Mouse (Mus musculus) ES-E14 (cell line): Measurements from ENCODE around the gene Psmb8. TPM values are rescaled to one million over a fixed set of nuclear protein-coding genes. Genes with fewer than 3 reads are reported as not detected.

Source experiments
- DNase-seq: peaks from one replicate; pipeline ENCODE4 v3.0.0-alpha.2; 2013; ENCODE audit warnings: low read depth, low spot score
- H3K27ac ChIP-seq: 2 replicates; pipeline ENCODE4 v1.5.1; 2012; ENCODE audit warnings: low read depth, mild to moderate bottlenecking, low read length, moderate library complexity, mixed read lengths; ENCODE audit not compliant: poor library complexity, insufficient read depth, severe bottlenecking
- H3K36me3 ChIP-seq: 2 replicates; pipeline ENCODE4 v1.6.1; 2012; ENCODE audit warnings: mild to moderate bottlenecking, low read length, moderate library complexity, mixed read lengths; ENCODE audit not compliant: control insufficient read depth, poor library complexity, insufficient read depth, severe bottlenecking
- H3K4me1 ChIP-seq, 2 experiments: fragments of 150-350 bp in 1 of 2; sonication (generic) in 1 of 2; 2 replicates each; pipeline ENCODE4 v1.6.1; 2012; ENCODE audit warnings: low read length in 2 of 2, mild to moderate bottlenecking in 1 of 2, mixed read lengths in 1 of 2; ENCODE audit not compliant: control insufficient read depth in 2 of 2, insufficient read depth in 2 of 2, poor library complexity in 1 of 2
- H3K4me3 ChIP-seq, 2 experiments: fragments of 150-350 bp in 1 of 2; sonication (generic) in 1 of 2; 2 replicates each; pipeline ENCODE4 v1.5.1; 2012; ENCODE audit warnings: low read length in 2 of 2, low read depth in 1 of 2, mild to moderate bottlenecking in 1 of 2, mixed read lengths in 1 of 2; ENCODE audit not compliant: insufficient read depth in 1 of 2, poor library complexity in 1 of 2, severe bottlenecking in 1 of 2
- H3K9ac ChIP-seq: 2 replicates; pipeline ENCODE4 v1.6.1; 2012; ENCODE audit warnings: low read depth, mild to moderate bottlenecking, low read length, mixed read lengths; ENCODE audit not compliant: poor library complexity, insufficient read depth, severe bottlenecking
- H3K9me3 ChIP-seq: fragments of 150-350 bp; sonication (generic); 2 replicates; pipeline ENCODE4 v1.6.1; 2012; ENCODE audit warnings: low read depth, mild to moderate bottlenecking, low read length; ENCODE audit not compliant: control insufficient read depth, insufficient read depth
- CHD2 ChIP-seq: IDR thresholded peaks from 2 replicates; pipeline ENCODE4 v1.6.1; 2014; ENCODE audit warnings: mild to moderate bottlenecking, low read depth, low read length, inconsistent platforms
- HCFC1 ChIP-seq: IDR thresholded peaks from 2 replicates; pipeline ENCODE4 v1.6.1; 2012; ENCODE audit warnings: low read length, inconsistent platforms, borderline replicate concordance; ENCODE audit not compliant: insufficient read depth
- MAFK ChIP-seq: IDR thresholded peaks from 2 replicates; pipeline ENCODE4 v1.6.1; 2014; ENCODE audit warnings: mild to moderate bottlenecking, low read depth, low read length, inconsistent platforms; ENCODE audit not compliant: insufficient read depth
- ZC3H11A ChIP-seq: IDR thresholded peaks from 2 replicates; pipeline ENCODE4 v1.6.1; 2012; ENCODE audit warnings: low read depth, mild to moderate bottlenecking, inconsistent platforms, low read length, borderline replicate concordance
- ZNF384 ChIP-seq: IDR thresholded peaks from 2 replicates; pipeline ENCODE4 v1.6.1; 2012; ENCODE audit warnings: low read depth, low read length, inconsistent platforms
- in situ Hi-C, 2 experiments: fragments of 600-800 bp; cut with MboI; formaldehyde crosslinking; loops; one replicate each; pipeline ENCODE4 v1.15.1; 2025; ENCODE audit warnings: low sequenced_read_pairs in 2 of 2, inconsistent platforms in 1 of 2; ENCODE audit not compliant: unreplicated experiment in 2 of 2
- total RNA-seq: library from RNA; depleted of rRNA; stranded (reverse); fragments of 300-350 nt; gene quantifications from 2 replicates; pipeline ENCODE4 v1.2.3, GENCODE M21; 2012

The Psmb8 gene
- total RNA-seq, 1 experiment, result 7.4 TPM

DNA sequence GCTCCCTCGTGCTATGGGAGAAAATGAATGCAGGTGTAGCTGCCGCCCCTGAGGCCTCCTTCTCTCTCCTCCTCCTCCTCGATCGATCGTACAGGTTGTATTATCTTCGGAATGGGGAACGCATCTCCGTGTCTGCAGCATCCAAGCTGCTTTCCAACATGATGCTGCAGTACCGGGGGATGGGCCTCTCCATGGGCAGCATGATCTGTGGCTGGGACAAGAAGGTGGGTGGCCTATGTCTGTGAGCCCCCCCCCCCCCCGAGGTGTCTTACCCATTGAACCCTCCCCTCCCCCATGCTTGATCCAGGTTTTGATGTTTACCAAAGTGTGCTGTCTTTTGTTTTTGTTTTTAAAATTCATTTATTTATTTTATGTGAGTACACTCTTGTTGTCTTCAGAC, 2.5 kb downstream of the Psmb8 start:
- Histone ChIP-seq H3K36me3 (no peaks in the 10 kb centered on the region), H3K27ac (no peak overlapping the region), H3K4me3 (no peak overlapping the region), H3K9me3 (no peaks in the 10 kb centered on the region), H3K9ac (no peak overlapping the region), H3K4me1 (peaks cover 0 to 8% of the 10 kb centered on the region in 2 experiments; a peak in 1 of 4 replicates)
- in situ Hi-C loops, result no loop called here
- TF ChIP-seq CHD2 (no peak), ZNF384 (no peak), MAFK (no peak), ZC3H11A (no peak), HCFC1 (no peak)
- DNase-seq, result no peak

DNA sequence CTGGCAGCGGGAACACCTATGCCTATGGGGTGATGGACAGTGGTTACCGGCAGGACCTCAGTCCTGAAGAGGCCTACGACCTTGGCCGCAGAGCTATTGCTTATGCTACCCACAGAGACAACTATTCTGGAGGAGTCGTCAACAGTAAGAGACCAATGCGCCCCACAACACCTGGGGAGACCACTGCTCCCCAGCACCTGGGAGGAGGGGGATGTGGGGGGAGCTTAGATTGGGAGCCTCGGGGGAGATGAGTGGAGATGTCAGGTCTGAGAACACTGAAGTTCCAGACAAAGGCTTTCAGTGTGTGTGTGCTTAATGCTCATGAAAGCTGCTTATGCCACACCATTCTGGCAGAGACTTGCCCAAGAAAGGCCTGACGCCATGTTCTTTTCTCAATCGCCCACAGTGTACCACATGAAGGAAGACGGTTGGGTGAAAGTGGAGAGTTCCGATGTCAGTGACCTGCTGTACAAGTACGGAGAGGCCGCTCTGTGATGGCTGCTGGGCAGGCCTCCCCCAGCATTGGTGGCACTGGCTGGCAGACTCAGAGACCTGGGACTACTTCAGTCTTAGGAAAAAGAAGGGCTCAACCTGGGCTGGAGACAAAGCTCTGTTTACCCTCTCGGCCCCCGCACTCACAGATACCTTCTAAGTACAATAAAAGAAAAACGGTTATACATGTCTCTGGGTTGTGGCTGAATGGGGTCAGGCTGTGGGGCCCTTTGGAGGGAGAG, 3.4 kb downstream of the Psmb8 start:
- TF ChIP-seq MAFK (no peak), ZNF384 (no peak), CHD2 (no peak), HCFC1 (no peak), ZC3H11A (no peak)
- DNase-seq, result no peak
- H3K9ac ChIP-seq, result no peak overlapping the region
- peaks cover 0 to 12% of the 10 kb centered on the region in 2 experiments; a peak in 1 of 4 replicates for H3K4me1 ChIP-seq
- H3K36me3 ChIP-seq, result no peaks in the 10 kb centered on the region
- no peak overlapping the region for H3K27ac ChIP-seq
- in situ Hi-C loops, result no loop called here
- H3K4me3 ChIP-seq, result no peak overlapping the region
- no peaks in the 10 kb centered on the region for H3K9me3 ChIP-seq

GRCm38 (mm10) chr17:34201506-34202055, 4.1 kb downstream of the Psmb8 start:
- peaks cover 0 to 12% of the 10 kb centered on the region in 2 experiments; a peak in 1 of 4 replicates for H3K4me1 ChIP-seq
- in situ Hi-C loops, result no loop called here
- H3K9me3 ChIP-seq, result no peaks in the 10 kb centered on the region
- no peak overlapping the region for H3K4me3 ChIP-seq
- DNase-seq, result no peak
- H3K9ac ChIP-seq, result no peak overlapping the region
- H3K27ac ChIP-seq, result no peak overlapping the region
- H3K36me3 ChIP-seq, result no peaks in the 10 kb centered on the region
- TF ChIP-seq ZNF384, result no peak
- no peak for TF ChIP-seq CHD2
- TF ChIP-seq ZC3H11A, result no peak
- TF ChIP-seq HCFC1, result no peak
- TF ChIP-seq MAFK, result no peak

DNA sequence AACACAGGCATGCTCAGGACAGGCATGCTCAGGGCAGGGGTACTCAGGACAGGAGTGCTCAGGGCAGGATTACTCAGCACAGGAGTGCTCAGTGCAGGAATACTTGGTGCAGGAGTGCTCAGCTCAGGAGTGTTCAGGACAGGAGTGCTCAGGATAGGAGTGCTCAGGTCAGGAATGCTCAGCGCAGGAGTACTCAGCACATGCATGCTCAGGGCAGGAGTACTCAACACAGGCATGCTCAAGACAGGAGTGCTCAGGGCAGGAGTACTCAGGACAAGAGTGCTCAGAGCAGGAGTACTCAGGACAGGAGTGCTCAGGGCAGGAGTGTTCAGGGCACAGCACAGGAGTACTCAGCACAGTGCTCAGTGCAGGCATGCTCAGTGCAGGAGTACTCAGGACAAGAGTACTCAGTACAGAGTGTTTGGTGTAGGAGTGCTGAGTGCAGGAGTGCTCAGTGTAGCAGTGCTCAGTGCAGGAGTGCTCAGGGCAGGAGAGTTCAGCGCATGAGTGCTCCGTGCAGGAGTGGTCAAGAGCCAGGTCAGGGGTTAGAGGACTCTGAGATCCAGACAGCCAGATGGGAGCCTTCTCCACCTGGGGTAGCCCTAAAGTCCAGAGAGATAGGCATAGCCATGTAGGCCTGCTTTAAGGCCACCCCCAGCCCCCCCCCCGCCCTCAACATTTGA, 5.4 kb downstream of the Psmb8 start:
- in situ Hi-C loops, result no loop called here
- Histone ChIP-seq H3K36me3 (no peaks in the 10 kb centered on the region), H3K27ac (no peak overlapping the region), H3K9ac (no peak overlapping the region), H3K9me3 (no peaks in the 10 kb centered on the region), H3K4me3 (no peak overlapping the region), H3K4me1 (peaks cover 0 to 12% of the 10 kb centered on the region in 2 experiments; a peak in 1 of 4 replicates)
- DNase-seq, result no peak
- TF ChIP-seq CHD2 (no peak), MAFK (no peak), HCFC1 (no peak), ZC3H11A (no peak), ZNF384 (no peak)
